Mouse (Mus musculus): ENCODE data around the gene Sema3e.

Sema3e gene

DNA sequence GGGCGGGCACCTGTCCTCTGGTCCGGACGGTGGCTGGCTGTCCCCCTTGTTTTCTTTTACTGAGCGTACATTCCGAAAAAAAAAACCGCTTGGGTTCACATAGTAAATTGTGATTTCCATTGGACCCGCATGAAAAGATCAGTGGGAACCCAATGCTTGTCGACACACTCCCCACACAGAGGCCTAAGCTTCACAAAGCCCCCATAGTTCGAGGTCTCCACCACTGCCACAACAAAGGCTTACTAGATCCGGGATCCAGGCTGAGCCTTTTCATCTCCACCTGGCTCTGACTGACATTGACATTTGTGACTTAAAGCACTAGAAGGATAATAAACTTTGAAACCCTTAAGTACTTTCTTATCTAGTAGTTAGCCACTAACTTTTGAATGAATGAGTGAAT lies 155.5 kb downstream of the Sema3e start:
- ChIA-PET CTCF (interaction anchor here in 1 of 4 experiments (0.7 kb wide), 1 partner anchor 73 kb away, joined by 3 read pairs; no protein-coding TSS in a partner anchor), POLR2A (no interaction called here)

- ChIA-PET POLR2A (no interaction called here), CTCF (interaction anchor here in 1 of 4 experiments (0.8 kb wide), 1 partner anchor 9 kb away, joined by 3 read pairs; no protein-coding TSS in a partner anchor)
Observed at GRCm38 (mm10) chr5:14182156-14182555, 157.1 kb downstream of the Sema3e start.

DNA sequence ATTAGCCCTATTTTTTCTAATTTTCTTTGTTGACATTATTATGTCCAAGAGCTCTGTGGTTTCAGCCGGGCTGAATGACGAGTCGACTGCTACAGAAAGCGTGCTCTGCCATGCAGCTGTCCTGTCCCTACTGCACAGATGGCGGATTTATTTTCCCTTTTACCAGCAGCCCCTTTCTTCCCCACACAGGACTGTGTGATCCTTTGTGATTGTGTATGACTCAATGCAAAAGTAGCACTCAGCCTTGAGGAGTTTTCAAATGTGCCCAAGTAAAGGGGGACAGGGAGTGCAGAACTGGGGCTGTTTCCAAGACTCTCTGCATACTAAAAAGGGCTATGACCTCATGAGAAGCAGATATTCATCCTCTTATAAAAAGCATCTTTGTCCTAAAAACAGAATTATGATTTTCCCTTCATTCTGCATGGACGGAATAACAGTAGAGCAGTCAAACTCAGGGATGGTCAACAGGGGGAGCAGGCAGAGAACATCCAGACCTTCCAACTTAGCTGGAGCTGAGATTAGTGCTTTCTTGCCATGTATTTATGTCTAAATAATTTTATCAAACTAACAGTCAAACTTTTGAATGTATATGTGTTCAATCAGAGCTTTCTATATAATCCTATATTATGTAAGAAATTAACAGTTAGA lies 170.2 kb downstream of the Sema3e start:
- POLR2A ChIA-PET, result no interaction called here
- CTCF ChIA-PET, result no interaction called here

DNA sequence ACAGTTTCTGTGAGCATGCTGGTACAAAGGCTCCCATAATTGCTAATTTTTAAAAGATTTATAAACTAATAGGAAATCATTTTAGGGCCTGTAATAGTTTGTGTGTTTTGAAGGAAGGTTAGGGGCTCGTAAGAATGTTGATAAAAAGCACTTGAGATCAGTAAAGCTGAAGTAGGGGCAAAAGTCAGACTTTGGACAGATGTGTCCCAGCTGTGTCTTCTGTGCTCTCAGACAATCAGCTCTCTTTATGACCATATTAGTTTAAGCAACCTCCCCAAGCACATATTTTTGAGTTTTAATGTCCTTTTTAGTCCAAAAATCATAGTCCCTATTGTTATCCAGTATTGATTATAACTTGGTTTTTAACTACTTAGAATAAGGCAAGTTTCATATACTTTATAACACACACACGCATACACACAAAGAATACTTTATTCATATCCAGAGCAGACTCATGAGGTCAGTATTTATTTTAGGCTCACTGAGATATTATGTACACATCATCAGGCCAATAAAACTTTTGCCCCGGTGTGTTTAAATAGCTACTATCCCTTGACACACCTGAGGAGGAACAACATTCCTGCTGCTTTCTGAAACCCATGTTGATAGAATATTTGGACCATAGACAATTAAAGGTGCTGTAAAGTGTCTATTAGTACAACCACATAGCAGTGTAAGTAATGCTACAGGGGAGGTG lies 173.4 kb downstream of the Sema3e start:
- CTCF ChIA-PET, result no interaction called here
- POLR2A ChIA-PET, result no interaction called here

DNA sequence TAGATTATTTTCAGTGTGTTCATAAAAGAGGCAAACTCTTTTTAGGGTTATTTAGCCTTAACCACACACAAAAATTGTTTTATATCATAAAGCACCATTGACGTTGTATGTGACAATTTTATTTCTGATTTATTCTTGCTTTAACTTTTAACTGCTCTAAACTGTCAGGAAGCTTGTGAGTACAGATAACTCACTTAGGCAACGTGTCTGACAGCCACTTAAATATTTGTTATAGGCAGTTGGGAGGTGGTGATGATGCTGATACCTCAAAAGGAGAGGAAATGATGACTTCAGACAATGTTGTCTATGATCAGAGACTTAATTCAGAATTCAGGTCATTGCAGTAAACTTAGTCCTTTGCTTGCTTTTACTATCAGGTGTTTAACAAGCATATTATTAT lies 181.7 kb downstream of the Sema3e start:
- POLR2A ChIA-PET, result no interaction called here

DNA sequence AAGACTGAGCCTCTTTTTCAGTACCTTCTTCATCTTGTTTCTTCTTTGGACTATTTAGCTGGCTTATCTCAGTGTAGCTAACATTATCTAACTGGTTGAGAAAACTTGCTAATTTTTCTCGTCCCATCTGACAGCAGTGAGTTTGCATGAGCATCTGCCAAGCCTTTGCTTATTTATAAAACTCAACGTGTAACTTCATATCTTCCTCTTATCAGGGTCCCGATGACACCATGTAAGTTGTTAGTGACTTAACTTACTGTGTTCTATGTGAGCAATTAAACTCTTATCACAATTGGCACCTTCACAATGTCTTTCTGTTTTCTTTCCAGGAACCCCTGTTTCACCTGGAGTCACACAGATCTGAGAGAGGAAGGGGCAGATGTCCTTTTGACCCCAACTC lies 184.9 kb downstream of the Sema3e start:
- ChIA-PET CTCF (no interaction called here), POLR2A (no interaction called here)

More for the DNA sequence above, 181.7 kb downstream of the Sema3e start:
- CTCF ChIA-PET, result interaction anchor here in 1 of 4 experiments (0.6 kb wide), 1 partner anchor 125 kb away, joined by 3 read pairs; no protein-coding TSS in a partner anchor

DNA sequence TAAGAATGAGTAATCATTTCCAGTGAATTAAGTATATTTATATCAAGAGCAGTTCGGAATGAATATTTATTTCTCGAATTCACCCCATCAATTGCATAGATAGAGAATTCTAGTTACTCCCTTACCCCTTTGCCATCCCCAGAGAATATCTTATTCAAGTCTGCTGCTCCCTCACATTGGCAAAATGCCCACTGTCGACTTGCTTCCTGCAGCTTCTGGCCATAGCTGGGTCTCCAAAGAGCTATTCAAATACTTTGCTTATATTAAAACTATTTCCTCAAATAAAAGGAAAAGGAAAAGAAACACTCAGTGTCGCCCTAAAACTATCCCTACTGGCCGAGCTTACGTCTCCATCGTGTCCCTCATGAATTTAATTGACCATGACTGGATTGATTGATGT lies 191.1 kb downstream of the Sema3e start:
- ChIA-PET CTCF (no interaction called here), POLR2A (interaction anchor here in 1 of 4 experiments (1.5 kb wide), 1 partner anchor 232 kb away, joined by 3 read pairs; no protein-coding TSS in a partner anchor)

DNA sequence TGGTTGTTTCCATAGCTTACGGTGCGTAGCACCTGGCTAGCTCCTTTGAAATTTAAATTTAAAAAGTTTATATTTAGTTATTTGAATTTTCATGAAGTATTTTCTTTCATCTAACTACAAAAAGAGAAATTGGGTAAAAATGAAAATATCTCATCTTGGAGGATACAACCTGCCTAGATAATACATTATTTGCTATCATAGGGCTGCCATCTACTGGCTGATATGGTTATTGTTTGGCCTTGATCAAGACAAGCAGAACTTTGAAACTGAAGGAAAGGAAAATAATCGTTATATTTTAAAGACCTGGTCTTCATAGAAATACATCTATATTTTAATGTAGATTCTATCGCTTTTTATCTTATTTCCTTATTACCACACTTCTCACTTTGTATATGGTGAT lies 193.6 kb downstream of the Sema3e start:
- ChIA-PET POLR2A (interaction anchor here in 1 of 4 experiments (0.6 kb wide), 1 partner anchor 578 kb away, joined by 3 read pairs; no protein-coding TSS in a partner anchor), CTCF (interaction anchor here in 1 of 4 experiments (0.7 kb wide), 1 partner anchor 588 kb away, joined by 4 read pairs; no protein-coding TSS in a partner anchor)

DNA sequence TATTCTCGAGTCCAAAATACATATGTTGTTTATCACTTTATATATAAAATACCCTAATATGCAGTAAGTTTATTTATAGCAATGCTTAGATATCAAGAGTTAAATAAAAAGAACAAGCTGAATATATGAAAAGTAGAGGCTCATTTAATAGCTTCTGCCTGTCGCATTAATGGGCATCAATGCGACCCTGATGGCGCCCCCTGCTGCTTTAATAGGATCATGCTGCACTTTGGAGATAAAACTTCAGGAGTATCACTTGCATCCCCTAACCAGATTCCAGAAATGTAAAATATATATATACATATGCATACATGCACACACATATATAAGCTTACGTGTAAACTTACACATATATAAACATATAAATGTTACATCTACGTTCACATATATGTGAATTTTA lies 199.4 kb downstream of the Sema3e start:
- ChIA-PET CTCF (interaction anchor here (0.6 to 1.7 kb wide), 5 partner anchors 10 to 460 kb away, joined by 3 to 5 read pairs (median 4); no protein-coding TSS in a partner anchor), POLR2A (no interaction called here)

DNA sequence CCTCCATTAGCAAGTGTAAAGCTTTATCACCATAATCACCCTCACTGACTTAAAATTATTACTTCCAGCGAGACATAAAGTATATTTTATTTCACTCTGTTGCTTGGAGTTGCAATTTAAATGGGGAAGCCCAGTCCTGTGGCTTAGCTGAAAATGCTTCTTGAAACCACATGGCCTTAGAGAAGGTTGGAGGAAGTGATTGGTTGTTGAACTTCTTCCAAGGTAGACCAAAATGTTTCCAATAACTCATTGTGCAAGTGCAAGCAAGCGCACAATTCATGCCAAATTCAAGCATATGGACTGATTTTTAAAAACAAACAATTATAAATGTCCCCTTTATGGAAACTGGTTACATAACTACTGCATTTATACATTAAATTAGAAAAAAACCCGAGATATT lies 206.0 kb downstream of the Sema3e start:
- CTCF ChIA-PET, result no interaction called here
- POLR2A ChIA-PET, result no interaction called here

GRCm38 (mm10) chr5:14252583-14252982 lies 227.5 kb downstream of the Sema3e start:
- POLR2A ChIA-PET, result no interaction called here
- CTCF ChIA-PET, result interaction anchor here (0.6 to 1.3 kb wide), 6 partner anchors 9 to 684 kb away, joined by 3 to 6 read pairs (median 3); no protein-coding TSS in a partner anchor

DNA sequence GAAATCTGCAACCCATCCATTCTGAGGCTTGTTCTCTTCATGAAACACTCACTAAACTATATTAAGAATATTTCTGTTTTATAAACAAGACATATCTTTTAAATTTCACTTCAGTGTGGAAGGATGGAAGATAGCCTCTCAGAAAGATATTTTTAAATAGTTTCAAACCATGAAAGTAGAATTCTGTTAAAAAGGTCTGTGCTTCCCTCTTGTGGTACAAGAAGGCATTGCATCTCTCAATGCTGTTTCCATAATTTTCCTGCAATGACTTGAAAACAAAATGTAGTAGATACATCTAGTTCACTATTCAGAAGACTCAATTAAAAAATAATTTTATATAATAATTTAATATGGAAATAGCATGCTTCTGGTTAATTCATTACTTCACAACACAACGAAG lies 228.3 kb downstream of the Sema3e start:
- ChIA-PET CTCF (interaction anchor here in 1 of 4 experiments (1.3 kb wide), 1 partner anchor 73 kb away, joined by 3 read pairs; no protein-coding TSS in a partner anchor), POLR2A (no interaction called here)

DNA sequence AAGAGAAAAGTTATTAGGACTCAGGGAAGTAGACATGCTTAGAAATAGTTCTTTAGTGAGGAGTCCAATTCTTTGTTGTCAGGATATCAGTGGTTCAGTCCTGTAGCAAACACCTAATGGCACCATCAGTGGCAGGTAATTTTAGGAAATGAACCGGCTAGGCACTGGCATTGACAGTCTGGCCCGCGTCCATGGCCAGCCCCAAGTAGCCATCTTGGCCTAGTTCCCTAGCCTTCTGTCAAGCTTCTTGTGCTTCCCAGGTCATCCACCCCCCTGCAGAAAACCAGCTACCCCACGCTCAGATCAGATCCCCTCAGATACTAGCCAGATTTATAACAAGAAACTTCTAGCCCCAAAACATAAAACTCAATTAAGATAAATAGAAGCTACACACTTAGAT lies 235.1 kb downstream of the Sema3e start:
- ChIA-PET POLR2A (no interaction called here), CTCF (interaction anchor here in 1 of 4 experiments (0.5 kb wide), 1 partner anchor 629 kb away, joined by 5 read pairs; no protein-coding TSS in a partner anchor)

DNA sequence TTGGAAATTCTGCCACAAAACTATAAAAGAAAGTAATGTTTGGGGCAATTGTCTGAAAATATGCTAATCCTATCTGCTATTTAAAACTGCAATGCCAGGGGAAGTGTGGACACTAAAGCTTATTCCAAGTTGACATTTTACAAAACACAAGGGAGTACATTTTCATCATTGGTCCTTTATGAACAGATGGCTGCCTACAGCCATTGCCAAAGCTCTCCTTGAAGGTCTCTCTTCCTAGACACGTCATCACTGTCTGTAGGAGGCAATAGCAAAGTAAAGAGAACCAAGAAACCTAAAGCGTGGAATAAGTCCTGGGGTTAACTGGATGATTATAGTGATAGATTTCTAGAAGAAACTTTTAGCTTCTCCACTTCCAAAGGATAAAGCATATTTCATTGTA lies 242.3 kb downstream of the Sema3e start:
- POLR2A ChIA-PET, result no interaction called here
- CTCF ChIA-PET, result no interaction called here

All from embryonic stem cell, embryonic (primary cell).